Mouse (Mus musculus) urinary bladder, adult 2 months (tissue): ENCODE measurements at regions not wholly inside any gene's neighbourhood (a gene's known extent, or its start where the extent isn't known, plus 50 kb on each side); places are given as distances from the start of the nearest gene placed in this dataset.
A peak's percentile ranks its signal among the peaks of the same experiment; 100 is the strongest.
"Not testable (repeated sequence)": the region's sequence is repeated elsewhere in the genome, so short reads cannot be mapped to it uniquely, and the experiment has no call there.

Experiments
- DNase-seq: peaks from one replicate; pipeline ENCODE4 v3.0.0; 2022; ENCODE audit warnings: low spot score

GRCm38 (mm10) chr12:113701841-113702240, 158.1 kb downstream of the Adam6a start:
- DNase-seq: not testable (repeated sequence)

DNA sequence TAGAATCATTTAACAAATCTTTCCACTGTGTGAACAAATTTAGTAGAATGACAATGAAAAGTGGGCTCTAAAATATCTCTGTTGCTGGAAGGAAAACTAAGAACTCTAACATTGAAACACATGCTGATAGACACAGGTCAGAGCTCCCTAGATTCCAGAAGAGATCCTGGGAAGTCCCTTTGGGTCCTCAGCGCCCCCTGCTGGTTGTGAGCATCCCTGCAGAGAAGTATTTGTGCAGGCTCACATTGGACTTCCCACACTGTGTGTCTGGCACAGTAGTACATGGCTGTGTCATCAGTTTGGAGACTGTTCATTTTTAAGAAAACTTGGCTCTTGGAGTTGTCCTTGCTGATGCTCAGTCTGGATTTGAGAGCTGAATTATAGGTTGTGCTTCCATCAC, 172.7 kb downstream of the Adam6a start:
- not testable (repeated sequence) for DNase-seq

GRCm38 (mm10) chr12:113735847-113736246, 192.1 kb downstream of the Adam6a start:
- no peak for DNase-seq

- DNase-seq: no peak
These were observed 202.6 kb downstream of the Adam6a start for GRCm38 (mm10) chr12:113746277-113746676.

GRCm38 (mm10) chr12:113747987-113748386, 204.3 kb downstream of the Adam6a start:
- DNase-seq: no peak

- DNase-seq: no peak
These were observed 225.9 kb downstream of the Adam6a start for GRCm38 (mm10) chr12:113769587-113769986.

GRCm38 (mm10) chr12:113795876-113796275, 252.2 kb downstream of the Adam6a start:
- not testable (repeated sequence) for DNase-seq

- no peak for DNase-seq
These were observed 282.7 kb downstream of the Adam6a start for GRCm38 (mm10) chr12:113826377-113826776.

DNA sequence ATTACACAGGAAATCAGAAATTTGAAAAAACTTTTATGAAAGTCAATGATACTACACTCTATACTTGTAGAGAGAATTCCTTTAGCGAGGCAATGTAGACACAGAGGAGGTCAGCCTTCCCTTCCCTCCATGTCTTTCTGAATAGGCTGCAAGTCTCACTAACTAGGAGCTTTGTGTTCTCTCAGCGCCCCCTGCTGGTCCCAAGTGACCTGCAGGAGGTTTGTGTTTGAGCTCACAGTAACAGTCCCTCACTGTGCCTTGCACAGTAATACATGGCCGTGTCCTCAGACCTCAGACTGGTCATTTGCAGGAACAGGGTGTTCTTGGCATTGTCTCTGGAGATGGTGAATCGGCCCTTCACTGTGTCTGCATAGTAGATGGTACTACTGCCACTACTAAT, 315.2 kb downstream of the Adam6a start:
- DNase-seq: no peak

DNA sequence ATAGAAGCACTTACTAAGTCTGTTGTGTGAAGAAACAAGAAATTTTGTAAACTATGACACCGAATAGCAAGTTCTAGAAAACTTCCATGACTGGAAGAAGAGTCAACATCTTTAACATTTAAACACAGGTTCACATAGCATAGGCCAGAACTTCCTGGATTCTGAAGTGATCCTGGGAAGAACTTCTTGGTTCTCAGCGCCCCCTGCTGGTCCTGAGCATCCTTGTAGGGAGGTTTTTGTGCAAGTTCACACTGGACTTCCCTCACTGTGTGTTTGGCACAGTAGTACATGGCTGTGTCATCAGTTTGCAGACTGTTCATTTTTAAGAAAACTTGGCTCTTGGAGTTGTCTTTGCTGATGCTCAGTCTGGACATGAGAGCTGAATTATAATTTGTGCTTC, 335.1 kb downstream of the Adam6a start:
- no peak for DNase-seq

DNA sequence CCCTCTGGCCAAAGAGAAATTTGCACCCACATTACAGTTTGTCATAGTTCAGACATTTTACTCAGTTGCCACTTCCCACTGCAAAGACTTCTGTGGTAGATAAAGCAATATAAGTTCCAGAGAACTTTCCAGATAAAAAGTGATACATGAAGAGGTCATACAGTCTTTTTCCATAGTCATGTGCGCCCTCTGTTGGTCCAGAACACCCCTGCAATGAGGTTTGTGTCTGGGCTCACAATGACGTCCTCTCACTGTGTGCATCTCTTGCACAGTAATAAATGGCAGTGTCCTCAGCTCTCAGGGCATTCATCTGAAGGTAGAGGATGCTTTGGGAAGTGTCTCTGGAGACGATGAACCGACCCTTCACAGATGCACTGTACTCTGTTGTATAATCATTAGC, 352.4 kb downstream of the Adam6a start:
- no peak for DNase-seq

DNA sequence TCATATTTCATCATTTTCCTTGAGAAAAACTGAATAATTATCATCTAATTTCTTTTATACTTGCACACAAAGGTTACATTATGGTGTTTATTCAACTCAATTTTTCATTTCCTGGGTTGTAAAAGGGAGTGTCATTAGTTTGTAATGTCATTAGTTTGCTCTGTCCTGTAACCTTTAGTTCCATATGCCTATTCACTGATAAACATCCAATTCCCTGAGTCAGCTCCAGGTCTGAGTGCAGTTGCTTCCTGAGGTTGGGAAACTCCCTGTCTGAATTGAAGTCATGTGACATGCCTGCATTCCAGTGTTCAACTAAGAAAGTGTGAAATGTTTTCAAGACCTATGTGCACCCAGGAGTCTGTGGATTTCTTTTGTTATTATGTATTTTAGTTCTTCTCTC, 362.8 kb downstream of the Adam6a start:
- DNase-seq: no peak

DNA sequence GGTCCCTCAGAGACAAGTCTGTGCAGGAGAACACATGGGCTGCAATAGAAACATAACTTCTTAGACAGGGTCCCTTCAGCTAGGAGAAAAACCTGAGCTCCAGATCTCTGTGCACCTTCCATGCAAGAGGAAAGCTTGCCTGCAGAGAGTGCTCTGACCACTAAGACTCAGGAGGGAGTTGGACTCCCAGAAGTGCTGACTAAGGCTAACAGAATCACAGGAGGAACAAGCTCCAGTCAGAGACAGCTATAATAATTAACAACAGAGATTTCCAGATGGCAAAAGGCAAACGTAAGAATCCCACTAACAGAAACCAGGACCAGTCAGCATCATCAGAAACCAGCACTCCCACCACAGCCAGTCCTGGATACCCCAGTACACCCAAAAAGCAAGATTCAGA, 364.0 kb downstream of the Adam6a start:
- DNase-seq: no peak

DNA sequence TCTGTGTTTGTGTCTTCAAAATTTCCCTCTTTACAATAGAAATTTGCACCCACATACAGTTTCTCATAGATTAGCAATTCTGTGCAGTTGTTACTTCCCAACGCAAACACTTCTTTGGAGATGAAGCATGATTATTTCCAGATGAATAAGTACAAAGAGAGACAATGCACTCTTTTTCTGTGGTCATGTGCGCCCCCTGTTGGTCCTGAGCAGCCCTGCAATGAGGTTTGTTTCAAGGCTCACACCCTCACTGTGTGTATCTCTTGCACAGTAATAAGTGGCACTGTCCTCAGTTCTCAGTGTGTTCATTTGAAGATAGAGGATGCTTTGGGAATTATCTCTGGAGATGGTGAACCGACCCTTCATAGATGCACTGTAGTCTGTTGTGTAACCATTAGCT, 368.1 kb downstream of the Adam6a start:
- no peak for DNase-seq

- no peak for DNase-seq
These were observed 397.0 kb downstream of the Adam6a start for GRCm38 (mm10) chr12:113940721-113941120.

- not testable (repeated sequence) for DNase-seq
These were observed 400.1 kb downstream of the Adam6a start for GRCm38 (mm10) chr12:113943661-113944327.

- DNase-seq: not testable (repeated sequence)
These were observed 402.1 kb downstream of the Adam6a start for GRCm38 (mm10) chr12:113945786-113946185.

DNA sequence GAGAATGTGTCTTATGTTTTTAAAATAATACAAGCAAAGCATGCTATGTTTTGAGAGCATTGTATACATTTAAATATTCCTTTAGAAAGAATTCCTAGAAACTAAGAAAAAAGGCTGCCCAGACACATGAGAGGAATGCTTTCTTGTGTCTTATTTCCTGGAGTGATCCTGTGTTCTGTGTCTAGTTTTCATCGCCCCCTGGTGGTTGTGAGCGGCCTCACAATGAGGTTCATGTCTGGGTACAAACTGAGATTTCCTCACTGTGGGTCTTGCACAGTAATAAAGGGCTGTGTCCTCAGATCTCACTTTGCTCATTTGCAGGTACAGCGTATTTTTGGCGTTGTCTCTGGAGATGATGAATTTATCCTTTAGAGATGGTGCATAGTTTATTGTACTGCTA, 404.3 kb downstream of the Adam6a start:
- not testable (repeated sequence) for DNase-seq

DNA sequence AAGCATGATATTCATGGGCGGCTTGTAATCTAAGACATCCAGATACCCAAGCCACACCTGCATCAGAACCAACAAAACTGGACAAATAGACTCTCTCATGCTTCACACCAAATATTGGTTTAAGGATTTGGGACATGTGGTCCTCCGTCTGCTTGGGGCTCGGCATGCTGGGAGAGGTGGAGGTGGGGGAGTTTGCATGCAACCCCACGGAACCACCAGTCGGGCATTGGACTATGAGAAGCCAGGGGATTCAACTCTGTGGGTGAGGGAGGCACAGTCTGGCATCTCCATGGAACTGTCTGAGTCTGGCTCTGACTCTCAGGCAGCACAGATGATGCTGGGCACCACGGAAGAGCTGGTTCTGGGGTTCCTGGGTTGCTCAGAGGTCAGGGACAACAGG, 430.6 kb downstream of the Adam6a start:
- DNase-seq: no peak

- peak; percentile 35 for DNase-seq
These were observed 437.9 kb downstream of the Adam6a start for GRCm38 (mm10) chr12:113981613-113982012.

GRCm38 (mm10) chr12:113987233-113987990, 443.7 kb downstream of the Adam6a start:
- no peak for DNase-seq

DNA sequence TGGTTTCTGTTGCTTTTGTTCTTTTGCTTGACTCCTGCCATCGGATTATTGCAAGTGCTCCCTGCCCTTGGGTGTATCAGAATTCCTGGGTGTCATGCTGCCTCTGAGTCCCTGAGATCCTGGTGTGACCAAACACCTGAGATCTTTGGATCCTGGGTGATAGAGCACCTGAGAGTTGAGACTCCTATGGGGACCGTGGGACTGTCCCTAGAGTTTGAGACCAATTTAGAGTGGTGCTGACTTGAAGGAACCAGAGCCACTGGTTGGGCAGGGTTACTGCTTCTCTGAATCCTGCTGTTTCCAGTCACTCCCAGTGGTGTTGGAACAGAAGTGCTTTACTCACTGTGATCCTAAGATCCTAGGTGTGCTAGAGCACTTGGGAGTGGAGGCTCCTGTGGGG, 448.7 kb downstream of the Adam6a start:
- DNase-seq: no peak

DNA sequence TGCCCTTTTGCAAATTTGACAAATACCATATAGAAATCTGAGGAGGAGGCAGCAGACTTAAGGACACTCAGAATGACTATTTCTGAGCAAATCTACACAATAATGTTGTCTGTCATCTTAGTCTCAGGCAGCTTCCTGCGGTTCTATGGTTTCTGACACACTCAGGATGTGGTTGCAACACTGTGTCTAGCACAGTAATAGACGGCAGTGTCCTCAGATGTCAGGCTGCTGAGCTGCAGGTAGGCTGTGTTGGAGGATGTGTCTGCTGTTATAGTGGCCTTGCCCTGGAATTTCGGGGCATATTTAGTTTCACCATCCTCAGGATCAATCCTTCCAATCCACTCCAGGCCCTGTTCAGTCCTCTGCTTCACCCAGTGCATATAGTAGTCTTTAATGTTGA, 450.6 kb downstream of the Adam6a start:
- not testable (repeated sequence) for DNase-seq
